Mouse (Mus musculus) lung, postnatal 10 days (tissue): Measurements from ENCODE around the gene Cnot1.

ENCODE experiments used
- DNase-seq: peaks from one replicate; pipeline ENCODE4 v3.0.0; 2021

Gene Cnot1

DNA sequence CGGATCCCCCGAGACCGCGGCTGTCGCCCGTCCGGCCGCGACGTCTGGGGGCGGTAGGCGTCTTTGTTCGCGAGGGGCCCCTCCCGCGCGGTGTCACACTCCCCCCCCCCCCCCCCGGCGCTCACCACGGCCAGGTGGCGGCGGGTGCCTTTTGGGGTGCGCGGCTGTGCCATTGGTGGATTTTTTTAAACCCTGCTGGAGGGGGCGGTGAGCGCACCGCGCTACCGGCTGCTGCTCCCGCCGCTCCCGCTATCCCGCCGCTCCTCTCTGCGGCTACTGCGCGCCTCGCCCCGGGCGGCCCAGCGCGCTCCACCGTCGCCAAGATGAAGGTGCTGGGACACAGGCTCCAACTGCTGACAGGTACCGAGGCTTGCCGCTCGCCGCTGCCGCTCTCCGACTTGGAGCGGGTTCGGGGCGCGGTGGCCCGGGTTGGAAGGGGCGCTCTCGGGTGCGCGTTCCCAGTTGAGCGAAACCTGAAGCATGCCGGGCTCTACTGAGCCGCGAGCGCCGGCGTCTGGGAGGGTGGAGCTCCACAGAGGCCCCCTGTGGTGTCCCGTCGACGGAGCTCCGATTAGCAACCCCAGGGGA is 129.1 kb downstream of the Cnot1 start:
- DNase-seq, result no peak

DNA sequence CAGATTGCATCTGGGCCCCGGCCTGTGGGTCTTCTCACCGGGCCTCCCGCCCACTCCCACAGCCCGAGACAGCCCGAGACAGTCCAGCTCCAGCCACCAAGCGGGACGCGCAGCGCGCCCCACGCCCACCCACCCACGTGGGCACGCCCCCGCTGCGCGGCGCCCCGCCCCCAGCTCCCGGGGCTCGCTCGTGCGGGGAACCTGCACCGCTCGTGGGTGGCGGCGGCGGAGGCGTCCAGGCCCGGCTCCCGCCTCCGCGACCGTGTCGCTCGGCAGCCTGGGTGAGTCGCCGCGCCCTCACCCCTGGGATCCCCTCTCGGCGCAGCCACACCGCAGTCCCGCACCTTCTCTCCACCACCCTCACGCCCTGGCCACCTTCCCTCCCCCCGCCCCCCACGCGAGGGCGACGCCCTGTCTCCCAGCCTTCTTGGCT is 129.7 kb downstream of the Cnot1 start:
- DNase-seq, result no peak

DNA sequence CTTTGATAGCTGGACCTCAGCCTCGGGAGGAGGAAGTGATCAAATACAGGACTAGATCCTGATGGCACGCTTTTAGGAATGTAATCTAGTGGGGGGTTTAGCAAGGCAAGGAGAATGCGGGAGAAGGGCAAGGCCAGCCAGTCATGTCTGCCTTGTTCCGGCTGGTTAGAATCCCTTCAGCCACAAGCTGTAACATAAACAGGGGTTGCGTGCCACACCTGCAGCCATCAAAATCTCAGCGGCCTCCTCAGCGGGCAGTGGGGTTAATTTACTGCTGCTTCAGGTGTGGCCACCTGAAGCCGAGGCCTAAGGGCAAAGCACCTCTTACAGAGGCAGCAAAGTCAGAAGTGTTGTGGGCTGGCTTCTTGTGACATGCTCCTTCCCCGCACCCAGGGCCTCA is 130.6 kb downstream of the Cnot1 start, which contains the start of gene Ndrg4:
Gene Ndrg4, plus strand, starts transcription at position 350 of the 400 bp plus-strand sequence.
- no peak for DNase-seq

GRCm38 (mm10) chr8:95672811-95673210 is 134.5 kb downstream of the Cnot1 start:
- no peak for DNase-seq

DNA sequence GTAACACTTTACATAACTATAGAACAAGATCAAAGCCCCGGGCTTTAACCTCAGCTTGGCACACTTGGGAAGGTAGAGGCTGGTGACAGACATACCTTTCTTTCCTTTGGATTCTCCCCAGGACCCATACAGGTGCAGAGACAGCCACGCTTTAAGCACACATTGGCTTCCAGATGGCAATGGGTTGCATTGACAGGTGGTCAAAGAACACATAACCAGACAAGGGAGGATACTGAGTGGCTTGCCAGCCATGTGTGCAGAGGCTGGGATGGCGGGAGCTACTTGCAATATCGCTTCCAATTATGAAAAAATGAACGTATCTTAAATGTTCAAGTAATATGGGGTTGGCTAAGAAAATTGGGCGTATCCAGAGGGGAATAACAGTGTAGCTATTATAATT is 135.4 kb downstream of the Cnot1 start:
- no peak for DNase-seq

DNA sequence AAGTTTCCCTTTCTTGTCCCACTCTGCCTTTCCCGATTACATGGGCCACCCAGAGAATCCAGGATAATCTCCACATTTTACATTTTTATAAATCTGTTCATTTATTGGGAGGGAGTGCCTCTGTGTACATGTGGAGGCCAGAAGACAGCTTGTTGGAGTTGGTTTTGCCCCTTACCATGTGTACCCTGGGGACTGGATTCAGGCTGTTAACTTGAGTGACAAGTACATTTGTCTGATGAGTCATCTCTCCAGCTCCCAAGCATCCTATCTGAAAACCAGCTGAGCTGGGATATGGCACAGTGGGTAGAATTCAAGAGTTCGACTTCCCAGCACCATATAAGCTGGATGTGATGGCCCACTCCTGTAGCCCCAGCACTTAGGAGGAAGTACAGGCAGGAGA is 137.3 kb downstream of the Cnot1 start:
- DNase-seq, result no peak
